Mouse (Mus musculus) left cerebral cortex, postnatal 10 days (tissue): Measurements from ENCODE around the gene 5430419D17Rik. TPM values are rescaled to one million over a fixed set of nuclear protein-coding genes. Genes with fewer than 3 reads are reported as not detected.

Experiments used
- DNase-seq, 2 experiments: peaks; one replicate each; pipeline ENCODE4 v3.0.0; 2021 to 2022; ENCODE audit warnings: low spot score in 2 of 2, mixed read lengths in 1 of 2; ENCODE audit errors: extremely low spot score in 1 of 2
- intact Hi-C: fragments of 180-260 bp; cut with DNase I; formaldehyde crosslinking; loops from one replicate; pipeline ENCODE4 v1.15.1; 2025
- total RNA-seq, 2 experiments: library from RNA; stranded (reverse); gene quantifications; 2 replicates each; pipeline ENCODE4 v1.2.3; 2021

Gene 5430419D17Rik
- total RNA-seq, 2 experiments from 2014 or later, result 0.04 to 0.08 TPM

GRCm38 (mm10) chr7:131297151-131297550 is 122.9 kb downstream of the 5430419D17Rik start:
- intact Hi-C loops, result no loop called here
- no peak for DNase-seq

- DNase-seq, result no peak
- intact Hi-C loops, result no loop called here
Measured at GRCm38 (mm10) chr7:131303340-131303739, 129.1 kb downstream of the 5430419D17Rik start.

GRCm38 (mm10) chr7:131306733-131307132 is 132.5 kb downstream of the 5430419D17Rik start:
- DNase-seq, result no peak
- intact Hi-C loops, result no loop called here

GRCm38 (mm10) chr7:131314493-131314892 is 140.3 kb downstream of the 5430419D17Rik start:
- intact Hi-C loops, result no loop called here
- no peak for DNase-seq

GRCm38 (mm10) chr7:131317587-131317986 is 143.4 kb downstream of the 5430419D17Rik start:
- DNase-seq, result no peak

GRCm38 (mm10) chr7:131318340-131318739 is 144.1 kb downstream of the 5430419D17Rik start:
- DNase-seq, result no peak
- intact Hi-C loops, result no loop called here

More at GRCm38 (mm10) chr7:131317587-131317986, 143.4 kb downstream of the 5430419D17Rik start:
- intact Hi-C loops, result no loop called here

- intact Hi-C loops, result loop anchor here (10.0 kb wide), 1 partner anchor 207 kb away; no protein-coding TSS in a partner anchor
- no peak for DNase-seq
Measured at GRCm38 (mm10) chr7:131322192-131322591, 148.0 kb downstream of the 5430419D17Rik start, which contains the start of gene Cuzd1. Gene Cuzd1 (minus strand): TSS chr7:131322292.

GRCm38 (mm10) chr7:131327054-131327453 is 152.9 kb downstream of the 5430419D17Rik start:
- DNase-seq, result no peak
- intact Hi-C loops, result loop anchor here (10.0 kb wide), 1 partner anchor 212 kb away; no protein-coding TSS in a partner anchor

- intact Hi-C loops, result loop anchor here (10.0 kb wide), 1 partner anchor 215 kb away; no protein-coding TSS in a partner anchor
- DNase-seq, result no peak
Measured at GRCm38 (mm10) chr7:131329416-131329815, 155.2 kb downstream of the 5430419D17Rik start, which contains the start of gene Fam24b. Gene Fam24b (minus strand): TSS chr7:131329516.

- DNase-seq, result no peak
- intact Hi-C loops, result no loop called here
Measured at GRCm38 (mm10) chr7:131331688-131332087, 157.5 kb downstream of the 5430419D17Rik start.

GRCm38 (mm10) chr7:131333564-131333963 is 159.4 kb downstream of the 5430419D17Rik start, which contains the start of gene Fam24a:
Gene Fam24a (plus strand): TSS chr7:131333864.
- DNase-seq, result no peak

GRCm38 (mm10) chr7:131337502-131338068 is 163.4 kb downstream of the 5430419D17Rik start:
- intact Hi-C loops, result no loop called here
- no peak for DNase-seq

More at GRCm38 (mm10) chr7:131333564-131333963, 159.4 kb downstream of the 5430419D17Rik start, which contains the start of gene Fam24a:
- intact Hi-C loops, result no loop called here

- intact Hi-C loops, result no loop called here
Measured at GRCm38 (mm10) chr7:131345856-131346541, 171.8 kb downstream of the 5430419D17Rik start.

More at GRCm38 (mm10) chr7:131345856-131346541, 171.8 kb downstream of the 5430419D17Rik start:
- DNase-seq, result no peak

Other genes with a start within 250 kb of the 5430419D17Rik start
- gene Htra1, start 238.3 kb upstream of the 5430419D17Rik start, total RNA-seq, result 100 to 1,000 TPM; 139 to 187 TPM
- not detected for gene Dmbt1, start 142.3 kb upstream of the 5430419D17Rik start, total RNA-seq
- not detected for gene 4933402N03Rik, start 28.1 kb upstream of the 5430419D17Rik start, total RNA-seq
- gene Cuzd1, start 147.9 kb downstream of the 5430419D17Rik start, total RNA-seq, result under 1 TPM; 0.30 to 0.49 TPM
- gene Fam24b, start 155.1 kb downstream of the 5430419D17Rik start, total RNA-seq, result under 1 TPM in 1 of 2 experiments, not detected in 1; 0.75 TPM
- not detected for gene Fam24a, start 159.5 kb downstream of the 5430419D17Rik start, total RNA-seq
- gene 2310057M21Rik, start 188.4 kb downstream of the 5430419D17Rik start, total RNA-seq, result 10 to 100 TPM; 27.1 to 34.8 TPM
- gene Pstk, start 196.7 kb downstream of the 5430419D17Rik start, total RNA-seq, result 10 to 100 TPM; 33.4 TPM
- gene Ikzf5, start 236.1 kb downstream of the 5430419D17Rik start, total RNA-seq, result 10 to 100 TPM; 49.1 to 52.4 TPM
- 10 to 100 TPM; 63.4 to 71.9 TPM for gene Acadsb, start 236.2 kb downstream of the 5430419D17Rik start, total RNA-seq